Mouse (Mus musculus) testis, adult 2 months (tissue): ENCODE results near the gene Gm20425.

Experiments used
- CTCF ChIP-seq: fragments of 200-500 bp; IDR thresholded peaks from 2 replicates; pipeline ENCODE4 v1.5.1; 2012; ENCODE audit warnings: low read depth, mild to moderate bottlenecking, inconsistent platforms, low read length, moderate library complexity; ENCODE audit not compliant: control insufficient read depth, insufficient read depth, insufficient replicate concordance
- POLR2A ChIP-seq: fragments of 200-500 bp; IDR thresholded peaks from 2 replicates; pipeline ENCODE4 v1.6.1; 2012; ENCODE audit warnings: low read depth, mild to moderate bottlenecking, inconsistent platforms, low read length, moderate library complexity; ENCODE audit not compliant: control insufficient read depth

DNA sequence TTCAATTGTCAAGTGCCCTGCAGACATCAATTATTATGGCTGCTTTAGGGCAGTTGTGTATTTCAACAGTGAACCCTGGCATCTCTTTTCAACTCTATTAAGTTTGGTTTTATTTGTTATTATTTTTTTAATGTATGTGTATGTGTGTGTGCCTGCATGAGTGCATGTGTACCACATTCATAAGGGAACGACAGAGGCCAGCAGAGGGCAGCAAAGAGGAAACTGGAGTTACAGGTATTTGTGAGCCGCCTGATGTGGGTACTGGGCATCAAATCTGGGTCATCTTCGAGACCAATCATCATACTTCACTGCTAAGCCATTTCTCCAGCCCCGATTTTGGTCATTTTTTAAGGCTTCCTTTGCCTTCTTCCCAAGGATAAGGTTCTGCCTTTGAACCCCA, 35.7 kb upstream of the Gm20425 start:
- TF ChIP-seq CTCF (no peak), POLR2A (no peak)
